Mouse (Mus musculus) adrenal gland, adult 2 months (tissue): Measurements from ENCODE around the gene Spink8. TPM values are rescaled to one million over a fixed set of nuclear protein-coding genes. Genes with fewer than 3 reads are reported as not detected.
"Not testable (repeated sequence)": the region's sequence is repeated elsewhere in the genome, so short reads cannot be mapped to it uniquely, and the experiment has no call there.

Source experiments
- DNase-seq: peaks from one replicate; pipeline ENCODE4 v3.0.0; 2021
- long read RNA-seq: library from polyadenylated mRNA; stranded (forward); transcript quantifications from one replicate; pipeline ENCODE4 v2.0.0, GENCODE M21; 2021
- polyA plus RNA-seq: library from polyadenylated mRNA; depleted of rRNA; stranded (reverse); fragments of >200 nt; gene quantifications from 2 replicates; pipeline ENCODE4 v1.2.3, GENCODE M21; 2012; rRNA removed
- total RNA-seq, 2 experiments: library from RNA; stranded (reverse); gene quantifications; 2 replicates each; pipeline ENCODE4 v1.2.3; 2021

Gene Spink8
- 10 to 100 TPM; 15.2 to 33.6 TPM for total RNA-seq
- polyA plus RNA-seq, result not detected in 2 replicates
- long read RNA-seq, transcript Spink8-202 (5 exons, 768 nt), result major isoform, 10 of 20 reads
- long read RNA-seq, transcript Spink8-201 (4 exons, 637 nt), result minor isoform, 9 of 20 reads
- long read RNA-seq, partial matches to known transcripts, result 0 of 20 reads
- long read RNA-seq, other reads (novel, unspliced or antisense), result 1 of 20 reads

DNA sequence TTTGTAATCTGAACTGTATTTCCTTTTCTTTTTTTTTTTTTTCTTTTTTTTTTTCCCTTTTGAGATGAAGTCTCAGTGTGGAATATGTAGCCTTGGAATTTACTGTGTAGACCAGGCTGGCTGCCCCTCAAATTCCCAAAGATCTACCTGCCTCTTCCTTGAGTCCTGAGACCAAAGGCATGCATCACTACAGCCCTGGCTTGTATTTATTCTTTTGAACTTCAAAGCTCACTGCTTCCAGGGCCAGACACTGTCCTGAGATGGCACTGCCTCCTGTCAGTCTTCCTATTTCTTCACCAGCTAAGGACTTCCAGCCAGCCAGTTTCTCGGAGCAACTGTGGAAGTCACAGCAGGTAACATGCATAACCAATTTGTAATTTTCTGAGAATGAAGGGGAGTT, at the start of gene Spink8:
TSS of gene Spink8 (plus strand) at position 301 of the 400 bp plus-strand sequence.
- no peak for DNase-seq

- peak; percentile 74 for DNase-seq
Measured at GRCm38 (mm10) chr9:109766841-109767240, 45.2 kb upstream of the Spink8 start.

- DNase-seq, result not testable (repeated sequence)
Measured at GRCm38 (mm10) chr9:109790570-109790969, 21.5 kb upstream of the Spink8 start, which contains the start of gene Fbxw27. Gene Fbxw27 (minus strand): TSS chr9:109790670.

- DNase-seq, result no peak
Measured at GRCm38 (mm10) chr9:109795221-109795620, 16.9 kb upstream of the Spink8 start.

DNA sequence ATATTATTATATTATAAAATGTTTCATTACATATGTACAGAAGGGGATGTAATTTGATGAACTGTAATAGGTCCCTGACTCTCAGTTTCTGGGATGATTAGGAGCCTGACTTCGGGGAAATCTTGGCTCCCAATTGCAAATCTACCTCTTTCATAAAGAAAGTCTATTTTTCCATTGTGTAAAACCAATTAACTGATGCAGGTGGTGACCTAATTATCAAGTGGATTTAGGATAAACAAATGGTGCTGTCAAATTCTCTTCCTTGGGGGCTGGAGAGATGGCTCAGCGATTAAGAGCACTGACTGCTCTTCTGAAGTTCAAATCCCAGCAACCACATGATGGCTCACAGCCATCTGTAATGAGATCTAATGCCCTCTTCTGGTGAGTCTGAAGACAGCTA, 16.3 kb upstream of the Spink8 start:
- no peak for DNase-seq

GRCm38 (mm10) chr9:109798051-109798450, 14.0 kb upstream of the Spink8 start:
- DNase-seq, result peak; percentile 41

DNA sequence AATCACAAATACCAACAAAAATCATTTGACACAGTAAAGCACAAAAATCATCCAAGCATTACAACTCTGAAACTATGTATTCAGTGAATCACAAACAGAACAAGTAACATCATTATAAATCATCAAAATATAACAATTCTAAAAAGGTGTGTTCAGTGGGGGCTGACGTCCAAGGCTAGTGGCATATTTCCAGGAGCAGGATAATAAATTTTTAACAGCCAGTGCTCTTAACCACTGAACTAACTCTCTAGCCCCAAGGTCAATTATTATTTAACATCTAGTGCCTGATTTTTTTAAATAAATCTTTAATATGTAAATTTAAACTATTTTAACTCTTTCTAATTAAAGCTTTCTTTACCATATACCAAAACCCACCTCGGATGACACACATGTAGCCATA, 6.5 kb upstream of the Spink8 start:
- DNase-seq, result peak; percentile 16

- DNase-seq, result peak; percentile 6
Measured at GRCm38 (mm10) chr9:109806260-109806659, 5.8 kb upstream of the Spink8 start.

DNA sequence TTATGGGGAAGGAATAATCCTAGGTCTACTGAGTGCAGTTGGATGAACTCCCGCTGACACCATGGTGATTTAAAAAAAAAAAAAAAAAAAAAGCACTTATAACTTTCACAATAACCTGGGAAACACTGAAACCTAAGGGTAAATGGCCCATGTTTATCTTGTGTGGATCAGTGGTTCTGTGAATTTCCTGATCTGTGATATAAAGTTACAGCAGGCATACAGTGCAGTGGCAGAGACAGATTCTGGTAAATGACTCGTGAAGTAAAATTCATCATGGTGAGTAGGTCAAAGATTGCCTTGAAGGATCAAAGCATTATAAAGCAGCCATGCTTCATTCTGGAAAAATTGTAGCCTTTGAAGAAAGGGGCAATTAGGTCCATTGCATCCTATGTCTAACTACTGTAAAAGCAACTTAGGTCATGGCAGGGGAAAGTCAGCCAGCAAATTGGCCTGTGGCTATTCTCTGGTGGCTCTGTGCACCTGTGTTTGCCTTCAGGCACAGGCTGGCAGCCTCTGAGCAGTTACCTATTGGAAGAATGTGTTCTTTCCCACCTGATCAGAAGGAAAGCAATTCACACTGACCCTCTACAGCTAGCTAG, 5.3 kb upstream of the Spink8 start:
- no peak for DNase-seq

DNA sequence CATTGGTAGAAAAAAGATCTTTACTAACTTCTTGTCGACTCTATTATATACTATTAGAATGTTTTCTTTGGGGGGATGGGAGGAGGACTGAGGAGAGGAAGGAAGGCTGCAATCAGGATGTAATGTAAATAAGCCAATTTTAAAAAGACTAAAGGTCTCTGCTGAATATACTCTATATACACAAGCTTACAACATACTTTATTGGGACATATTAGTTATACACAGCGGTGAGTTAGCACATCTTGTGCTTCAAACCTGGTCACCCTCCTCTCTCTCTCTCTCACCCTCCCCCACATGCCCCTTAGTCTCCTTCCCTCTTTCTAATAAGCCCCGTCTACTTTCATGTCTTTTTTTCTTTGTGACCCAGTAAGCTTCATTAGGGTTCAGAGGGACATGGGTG, 4.2 kb upstream of the Spink8 start:
- no peak for DNase-seq

- no peak for DNase-seq
Measured at GRCm38 (mm10) chr9:109813424-109813823, 1.3 kb downstream of the Spink8 start.

- no peak for DNase-seq
Measured at GRCm38 (mm10) chr9:109816341-109816740, 4.3 kb downstream of the Spink8 start.

DNA sequence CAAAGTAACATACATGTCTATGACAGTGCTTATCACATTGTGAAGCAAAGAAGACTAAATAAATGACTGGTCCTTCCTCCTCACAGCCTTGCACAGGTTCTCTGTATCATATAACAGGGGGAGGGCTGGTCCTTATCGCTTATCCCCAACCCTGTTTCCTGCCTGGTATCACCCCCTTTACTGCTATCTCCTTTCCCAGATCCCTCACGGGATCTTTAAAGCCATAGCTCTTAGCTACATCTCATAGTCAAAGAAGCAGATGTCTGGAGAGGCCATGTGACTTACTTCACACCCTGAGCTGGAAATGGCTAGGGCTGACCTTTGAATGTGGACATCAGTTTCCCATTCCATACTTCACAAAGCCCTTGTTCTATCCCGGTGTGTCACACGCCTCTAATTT, 13.7 kb downstream of the Spink8 start:
- DNase-seq, result no peak

- no peak for DNase-seq
Measured at GRCm38 (mm10) chr9:109826181-109826580, 14.1 kb downstream of the Spink8 start.

GRCm38 (mm10) chr9:109832391-109833087, 20.5 kb downstream of the Spink8 start, which contains the start of gene Nme6:
Gene Nme6 (plus strand): TSS chr9:109832749.
- DNase-seq, result peak; percentile 92

GRCm38 (mm10) chr9:109833088-109833412, 21.0 kb downstream of the Spink8 start:
- DNase-seq, result no peak

DNA sequence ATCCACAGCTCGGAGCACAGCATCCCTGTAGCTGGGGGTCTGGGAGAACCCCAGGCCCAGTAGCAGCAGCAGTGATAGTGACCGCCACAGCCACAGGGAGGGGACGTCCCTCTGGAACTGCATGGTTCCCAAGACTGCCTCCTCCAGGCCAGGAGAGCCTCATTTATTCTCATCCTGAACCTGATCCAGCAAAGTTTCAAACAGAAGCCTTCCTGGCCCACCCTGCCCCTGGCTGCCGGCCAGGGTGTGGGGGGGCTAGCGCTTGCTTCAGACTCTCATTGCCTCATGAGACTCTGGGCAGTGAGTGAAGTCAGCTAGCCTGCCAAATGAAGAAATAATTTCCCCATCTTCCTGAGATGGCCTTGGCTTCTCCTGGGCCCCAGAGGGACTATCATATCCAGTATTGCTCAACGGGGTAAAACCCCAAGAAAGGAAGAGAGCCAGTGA, 37.3 kb downstream of the Spink8 start, which contains the start of gene Camp:
TSS of gene Camp (minus strand) at position 306 of the 447 bp plus-strand sequence.
- peak; percentile 87 for DNase-seq

GRCm38 (mm10) chr9:109850099-109850498, 38.0 kb downstream of the Spink8 start:
- DNase-seq, result peak; percentile 22

- no peak for DNase-seq
Measured at GRCm38 (mm10) chr9:109854341-109854740, 42.3 kb downstream of the Spink8 start.

GRCm38 (mm10) chr9:109855947-109856346, 43.9 kb downstream of the Spink8 start:
- DNase-seq, result no peak

GRCm38 (mm10) chr9:109862397-109863044, 50.4 kb downstream of the Spink8 start:
- peak; percentile 71 for DNase-seq

DNA sequence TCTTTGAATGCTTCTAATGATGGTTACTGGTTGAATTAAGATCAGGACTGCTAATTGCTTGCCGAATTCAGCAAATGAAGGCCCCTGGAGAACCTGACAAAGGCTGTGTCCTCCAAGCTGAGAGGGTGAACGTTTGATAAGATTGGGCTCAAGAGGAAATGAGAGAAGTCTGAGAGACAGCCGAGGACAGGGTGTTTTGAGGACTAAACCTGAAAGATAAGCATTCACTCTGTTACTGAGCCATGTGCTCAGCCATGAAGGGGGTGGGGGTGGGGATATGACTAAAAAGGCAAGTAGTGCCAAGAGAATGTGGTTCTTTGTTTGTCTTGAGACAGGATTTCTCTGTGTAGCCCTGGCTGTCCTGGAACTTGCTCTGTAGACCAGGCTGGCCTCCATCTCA, 51.0 kb downstream of the Spink8 start:
- no peak for DNase-seq

- DNase-seq, result no peak
Measured at GRCm38 (mm10) chr9:109866218-109866617, 54.1 kb downstream of the Spink8 start.
